Mouse (Mus musculus) gastrocnemius, adult 8-10 months (tissue): ENCODE measurements at regions not wholly inside any gene's neighbourhood (a gene's known extent, or its start where the extent isn't known, plus 50 kb on each side); places are given as distances from the start of the nearest gene placed in this dataset.

ENCODE experiments used
- DNase-seq, 2 experiments: peaks; one replicate each; pipeline ENCODE4 v3.0.0; 2022; ENCODE audit warnings: low spot score in 2 of 2

- no peak for DNase-seq
These were observed 119.2 kb upstream of the Tsc22d1 start for GRCm38 (mm10) chr14:76295411-76296169.

DNA sequence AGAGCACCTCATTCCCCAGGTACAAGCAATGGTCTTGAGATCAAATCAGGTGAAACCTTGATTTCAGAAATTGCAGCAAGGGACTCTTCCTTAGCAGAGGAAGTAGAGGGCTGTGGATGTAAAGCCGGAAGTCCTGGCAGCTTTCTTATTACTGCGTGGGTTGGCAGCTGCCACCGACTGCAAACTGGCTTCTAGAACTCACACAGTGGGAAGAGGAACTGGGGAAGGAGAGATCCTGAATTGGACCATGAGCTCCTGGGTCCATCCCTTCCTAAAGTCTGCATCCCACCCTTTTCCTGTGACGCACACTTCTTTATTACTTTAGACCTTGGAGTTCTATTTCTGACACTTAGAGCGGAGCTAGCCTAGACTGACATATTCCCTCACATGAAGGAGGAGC, 116.9 kb upstream of the Tsc22d1 start:
- DNase-seq, result no peak

DNA sequence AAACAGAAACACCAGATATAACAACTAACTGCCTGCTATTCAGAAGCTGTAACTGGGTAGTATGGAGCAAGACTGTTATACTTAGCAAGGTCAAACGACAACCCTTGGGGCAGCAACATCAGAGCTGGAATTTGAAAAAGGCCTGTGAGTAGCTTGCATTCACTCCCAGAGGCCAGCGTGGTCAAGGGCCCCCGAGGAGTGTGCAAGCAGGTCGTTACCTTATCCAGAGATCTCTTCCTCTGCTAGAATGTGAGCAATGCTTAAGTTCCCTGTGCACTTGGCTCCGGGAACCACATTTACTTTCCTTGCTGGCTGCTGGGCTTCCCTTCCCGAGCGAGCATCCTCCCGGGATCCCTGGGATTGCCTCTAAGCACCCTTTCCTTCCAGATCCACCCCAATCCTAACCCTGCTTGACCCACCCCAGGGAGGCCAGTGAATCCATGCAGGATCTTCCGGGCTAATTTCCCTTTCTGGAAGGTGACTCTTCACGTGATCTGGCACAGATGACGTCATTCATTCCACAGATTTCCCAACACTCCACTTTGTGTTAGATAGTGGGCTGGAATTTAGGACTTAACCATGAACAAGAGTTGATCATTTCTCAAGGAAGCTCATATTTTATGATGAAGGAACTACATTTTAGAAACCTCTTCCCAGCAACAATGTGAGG, 112.3 kb upstream of the Tsc22d1 start:
- peak in 1 of 2 experiments; percentile 21 for DNase-seq

- no peak for DNase-seq
These were observed 107.2 kb upstream of the Tsc22d1 start for GRCm38 (mm10) chr14:76307603-76308002.

DNA sequence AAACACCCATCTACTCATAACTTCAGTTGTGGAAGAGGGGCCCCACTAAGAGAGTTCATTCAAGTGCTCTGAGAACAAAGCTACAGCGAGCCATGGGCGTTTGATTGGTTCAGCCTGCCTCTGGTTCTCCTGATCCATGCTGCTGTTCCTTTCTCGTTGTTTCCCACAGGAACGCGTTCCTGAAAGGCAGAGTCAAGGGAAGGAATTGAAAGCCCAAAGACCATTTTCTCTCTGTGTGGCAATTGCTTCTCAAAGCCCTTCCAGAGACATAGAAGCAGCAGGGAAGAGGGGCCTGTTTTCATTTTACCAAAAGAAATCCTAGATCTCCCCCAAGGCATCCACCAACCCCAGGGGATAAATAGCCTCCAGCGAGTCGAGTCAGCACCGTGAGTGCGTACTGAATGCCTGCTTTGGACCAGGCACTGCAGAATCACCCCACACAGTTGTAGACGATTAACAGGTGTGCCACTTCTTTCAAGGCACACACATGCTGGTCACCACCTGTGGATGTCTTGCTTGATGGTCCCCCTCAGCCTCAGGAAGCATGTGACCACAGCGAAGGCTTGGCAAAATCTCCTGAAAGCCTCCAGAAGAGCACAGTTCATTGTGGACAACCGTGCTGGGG, 106.5 kb upstream of the Tsc22d1 start:
- DNase-seq, result no peak

DNA sequence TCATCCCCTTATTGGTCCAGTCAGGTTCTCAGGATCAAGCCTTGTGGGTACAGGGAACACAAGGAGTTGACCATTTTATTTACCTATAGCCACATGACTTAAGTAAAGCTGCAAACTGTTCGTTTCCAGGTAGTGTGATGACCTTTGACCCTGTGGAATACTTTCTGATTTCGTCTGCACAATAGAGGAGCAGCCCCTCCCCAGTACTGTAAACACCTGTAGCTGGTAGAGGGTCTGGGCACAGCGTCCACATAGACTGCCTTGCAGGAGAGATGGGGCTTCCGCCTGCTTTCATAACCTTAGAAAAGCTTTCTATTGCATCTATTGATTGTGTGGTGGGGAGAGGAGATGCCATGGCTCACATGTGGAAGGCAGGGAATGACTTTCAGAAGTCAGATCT, 105.2 kb upstream of the Tsc22d1 start:
- no peak for DNase-seq

GRCm38 (mm10) chr14:76310278-76310677, 104.5 kb upstream of the Tsc22d1 start:
- DNase-seq, result peak; percentile 88 to 94

DNA sequence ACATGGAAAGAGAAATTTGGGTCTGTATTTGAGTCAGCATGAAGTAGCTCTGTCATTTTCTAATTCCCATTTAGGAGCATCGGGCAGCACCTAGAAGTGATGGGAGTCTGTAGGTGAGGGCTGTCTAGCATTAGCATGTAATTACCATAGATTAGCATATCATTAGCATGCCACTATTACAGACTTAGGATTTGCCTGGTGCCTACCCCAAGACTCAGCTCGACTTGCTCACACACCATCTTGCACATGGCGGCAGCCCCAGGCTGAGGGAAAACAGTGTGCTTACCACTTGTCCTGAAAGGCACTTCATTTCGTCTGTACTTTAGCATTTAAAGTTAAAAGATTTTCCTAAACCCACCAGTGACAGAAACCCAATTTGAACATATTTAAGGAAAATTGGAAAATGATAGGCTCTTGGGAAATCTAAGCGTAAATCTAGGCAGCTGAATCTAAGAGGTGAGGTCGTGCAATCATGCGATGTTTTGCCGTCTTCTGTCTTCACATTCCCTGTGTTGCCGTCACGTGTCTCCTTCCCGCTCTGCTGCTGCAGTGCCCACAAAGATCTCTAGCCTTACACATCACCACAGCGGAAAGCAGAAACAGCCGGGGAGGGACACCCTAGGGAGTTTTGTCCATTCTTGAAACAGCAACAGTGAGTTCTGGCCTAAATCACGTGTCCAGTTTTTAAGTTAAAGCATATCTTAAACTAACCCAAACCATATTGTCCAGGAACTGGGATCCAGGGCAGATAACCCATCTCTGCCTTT, 101.2 kb upstream of the Tsc22d1 start:
- no peak for DNase-seq

- peak; percentile 43 to 45 for DNase-seq
These were observed 96.3 kb upstream of the Tsc22d1 start for GRCm38 (mm10) chr14:76318438-76318837.

- no peak for DNase-seq
These were observed 90.5 kb upstream of the Tsc22d1 start for GRCm38 (mm10) chr14:76324246-76324645.

DNA sequence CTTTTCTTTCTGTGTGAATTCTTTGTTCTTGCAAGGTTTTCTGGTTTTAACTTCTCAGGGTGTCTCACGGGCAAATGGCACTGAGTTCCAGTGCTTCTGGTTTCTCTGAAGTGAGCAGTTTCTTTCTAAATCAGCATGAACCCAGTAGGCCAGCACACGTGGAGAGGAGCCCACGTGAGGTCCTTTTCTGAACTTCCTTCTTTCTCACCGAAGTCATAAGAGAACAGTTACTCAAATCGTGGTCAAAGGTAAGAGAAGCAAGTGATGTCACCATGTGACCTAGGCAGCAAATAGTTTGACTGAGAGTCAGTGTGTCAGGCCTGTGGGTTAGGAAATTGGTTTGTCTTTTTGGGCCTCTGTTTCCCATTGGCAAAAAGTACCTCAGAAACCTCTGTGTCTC, 84.8 kb upstream of the Tsc22d1 start:
- no peak for DNase-seq

GRCm38 (mm10) chr14:76331497-76332335, 83.0 kb upstream of the Tsc22d1 start:
- no peak for DNase-seq

DNA sequence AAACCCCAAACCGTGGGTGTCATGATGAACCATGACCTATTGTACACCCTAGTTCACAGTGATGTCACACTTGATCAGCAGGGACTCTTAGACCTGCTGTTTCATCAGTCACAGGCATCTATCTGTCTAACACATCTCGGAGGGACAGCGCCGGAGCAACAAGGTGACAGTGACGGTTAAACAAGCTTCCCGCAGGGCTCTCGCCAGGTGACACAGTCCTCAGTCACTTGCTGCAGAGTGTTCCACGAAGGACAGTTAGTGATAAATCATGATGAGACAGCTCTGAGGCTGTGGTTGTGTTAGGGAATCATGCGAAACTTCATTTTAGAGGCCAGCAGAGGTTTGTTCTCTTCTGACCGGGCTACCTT, 82.4 kb upstream of the Tsc22d1 start:
- no peak for DNase-seq

DNA sequence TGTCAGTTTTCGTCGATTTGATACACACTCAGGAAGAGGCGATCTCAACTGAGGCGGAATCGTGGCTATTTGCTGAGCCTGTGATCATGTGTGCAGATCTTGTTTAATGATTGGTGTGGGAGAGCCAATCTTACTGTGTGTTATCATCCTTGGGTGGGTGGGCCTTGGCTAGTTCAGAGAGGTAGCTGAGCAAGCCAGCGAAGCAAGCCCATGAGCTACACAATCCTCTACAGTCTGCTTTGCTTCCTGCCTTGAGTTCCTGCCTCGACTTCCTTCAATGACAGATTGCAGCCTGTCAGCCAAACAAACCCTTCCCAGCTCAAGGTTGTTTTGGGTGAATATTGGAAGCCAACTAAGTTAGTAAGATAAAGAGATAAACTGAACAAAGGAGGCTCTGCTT, 74.0 kb upstream of the Tsc22d1 start:
- no peak for DNase-seq

DNA sequence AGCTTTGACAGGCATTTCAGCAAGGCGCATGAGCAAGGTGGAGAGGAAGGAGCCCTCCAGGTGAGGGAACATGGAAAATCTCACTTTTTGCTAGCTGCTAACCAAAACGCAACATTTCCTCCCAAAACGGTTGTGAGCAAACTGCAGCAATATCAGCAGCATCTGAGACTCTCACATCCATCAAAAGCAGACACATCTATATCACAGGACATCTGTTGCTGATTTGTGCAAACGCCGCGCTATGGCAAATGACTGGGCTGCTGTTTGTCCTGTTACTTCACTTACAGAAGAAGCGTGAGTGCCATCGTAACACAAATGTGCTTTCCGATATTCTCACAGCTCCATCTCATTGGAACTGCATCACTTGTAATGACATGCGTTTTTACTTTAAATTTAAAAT, 73.5 kb upstream of the Tsc22d1 start:
- DNase-seq, result no peak

GRCm38 (mm10) chr14:76351856-76352255, 62.9 kb upstream of the Tsc22d1 start:
- DNase-seq, result no peak

- DNase-seq, result no peak
These were observed 58.6 kb upstream of the Tsc22d1 start for GRCm38 (mm10) chr14:76356161-76356560.

DNA sequence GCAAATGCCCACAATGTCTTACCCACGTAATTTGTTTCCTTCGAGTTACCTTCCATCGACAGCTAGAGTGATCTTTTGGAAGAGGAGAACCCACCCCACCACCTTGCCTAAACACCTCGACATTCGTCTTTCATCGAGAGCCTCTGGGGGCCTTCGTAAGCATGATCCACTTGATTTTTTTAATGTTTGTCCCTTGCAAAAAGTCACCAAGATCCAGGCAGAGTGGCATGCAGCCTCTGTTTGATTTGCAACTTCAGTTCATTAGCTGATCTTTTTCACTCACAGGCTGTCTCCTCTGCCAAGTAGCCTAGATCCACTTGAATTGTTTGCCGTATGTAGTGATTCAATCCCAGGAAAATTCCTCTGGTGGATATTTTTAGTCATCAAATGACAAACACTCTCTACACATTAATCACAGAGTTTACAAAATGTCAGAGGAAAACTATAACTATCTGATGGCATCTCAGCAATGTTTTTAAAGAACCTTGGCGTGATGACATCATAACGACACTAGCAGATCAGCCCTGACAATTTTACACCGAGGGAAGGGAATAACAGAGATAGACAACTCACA, 54.8 kb upstream of the Tsc22d1 start:
- no peak for DNase-seq

- DNase-seq, result no peak
These were observed 50.7 kb upstream of the Tsc22d1 start for GRCm38 (mm10) chr14:76364034-76364433.
